Mouse (Mus musculus) stomach, postnatal 0 days (tissue): ENCODE data around the gene Adnp. TPM values are rescaled to one million over a fixed set of nuclear protein-coding genes. Genes with fewer than 3 reads are reported as not detected.

Experiments
- ATAC-seq: fragments of 200-750 bp; cut with Nextera tagmentation; 2 replicates; pipeline ENCODE4 v1.8.0; 2017; ENCODE audit not compliant: low FRiP score, low TSS enrichment
- DNase-seq: peaks from one replicate; pipeline ENCODE4 v3.0.0-alpha.2; 2016; ENCODE audit warnings: low spot score
- H3K27ac ChIP-seq: fragments of 300-500 bp; sonication (generic); replicated peaks from 2 replicates; pipeline ENCODE4 v1.5.1; 2014; ENCODE audit warnings: mild to moderate bottlenecking, control low read depth
- H3K27me3 ChIP-seq: fragments of 300-500 bp; sonication (generic); 2 replicates; pipeline ENCODE4 v1.6.1; 2014; ENCODE audit warnings: low read length; ENCODE audit not compliant: control insufficient read depth, insufficient read depth
- H3K36me3 ChIP-seq: fragments of 300-500 bp; sonication (generic); 2 replicates; pipeline ENCODE4 v1.6.1; 2014; ENCODE audit warnings: low read length, mixed read lengths; ENCODE audit not compliant: control insufficient read depth, insufficient read depth
- H3K4me1 ChIP-seq: fragments of 300-500 bp; sonication (generic); replicated peaks from 2 replicates; pipeline ENCODE4 v1.6.1; 2014; ENCODE audit warnings: antibody characterized with exemption; ENCODE audit not compliant: control insufficient read depth, insufficient read depth
- H3K4me2 ChIP-seq: fragments of 300-500 bp; sonication (generic); replicated peaks from 2 replicates; pipeline ENCODE4 v1.6.1; 2014; ENCODE audit warnings: low read depth, mild to moderate bottlenecking, control low read depth, moderate library complexity
- H3K4me3 ChIP-seq: fragments of 300-500 bp; sonication (generic); 2 replicates; pipeline ENCODE4 v1.5.1; 2014; ENCODE audit warnings: low read depth, low read length, control low read depth
- H3K9ac ChIP-seq: fragments of 300-500 bp; sonication (generic); 2 replicates; pipeline ENCODE4 v1.6.1; 2014; ENCODE audit warnings: mild to moderate bottlenecking, low read length, control low read depth, mixed read lengths
- H3K9me3 ChIP-seq: fragments of 300-500 bp; sonication (generic); 2 replicates; pipeline ENCODE4 v1.6.1; 2016; ENCODE audit warnings: low read length; ENCODE audit not compliant: control insufficient read depth
- CTCF ChIP-seq: IDR thresholded peaks from 2 replicates; pipeline ENCODE4 v1.5.1; 2016; ENCODE audit warnings: antibody characterized with exemption, low read depth, mild to moderate bottlenecking, moderate library complexity
- EP300 ChIP-seq: optimal IDR thresholded peaks from 2 replicates; pipeline ENCODE3; 2016; ENCODE audit warnings: antibody characterized with exemption
- WGBS: fragments of 180-500 bp; shearing (Covaris S2); extraction: QIAGEN DNeasy Blood & Tissue Kit; methylation state at CpG from one replicate; pipeline ENCODE4 v1.1.7; 2014; 5-methylcytosine and 5-hydroxymethylcytosine counted together
- polyA plus RNA-seq: library from polyadenylated mRNA; unstranded; fragments of >200 nt; fragmentation: Nextera tagmentation; extraction: Ambion mirVana; gene quantifications from 2 replicates; pipeline ENCODE4 v1.2.1, GENCODE M21; 2015

Adnp gene
- polyA plus RNA-seq, 1 experiment from 2014 or later, result 5.2 TPM

- no peak overlapping the region for H3K9ac ChIP-seq
- H3K27me3 ChIP-seq, result no peaks in the 10 kb centered on the region
- WGBS, result 82% methylated on average over 5 of the region's 5 CpGs
- DNase-seq (no peak), ATAC-seq (no peak)
- H3K9me3 ChIP-seq, result no peaks in the 10 kb centered on the region
- H3K36me3 ChIP-seq, result no peaks in the 10 kb centered on the region; the same call in 1 of the 2 replicates
- H3K27ac ChIP-seq, result no peak overlapping the region
- H3K4me1 ChIP-seq, result peaks cover 8% of the 10 kb centered on the region; the same call in 1 of the 2 replicates
- H3K4me3 ChIP-seq, result no peak overlapping the region
- TF ChIP-seq CTCF (no peak), EP300 (no peak)
- H3K4me2 ChIP-seq, result no peak overlapping the region
Measured at GRCm38 (mm10) chr2:168233286-168233685, 26.4 kb upstream of the Adnp start.

DNA sequence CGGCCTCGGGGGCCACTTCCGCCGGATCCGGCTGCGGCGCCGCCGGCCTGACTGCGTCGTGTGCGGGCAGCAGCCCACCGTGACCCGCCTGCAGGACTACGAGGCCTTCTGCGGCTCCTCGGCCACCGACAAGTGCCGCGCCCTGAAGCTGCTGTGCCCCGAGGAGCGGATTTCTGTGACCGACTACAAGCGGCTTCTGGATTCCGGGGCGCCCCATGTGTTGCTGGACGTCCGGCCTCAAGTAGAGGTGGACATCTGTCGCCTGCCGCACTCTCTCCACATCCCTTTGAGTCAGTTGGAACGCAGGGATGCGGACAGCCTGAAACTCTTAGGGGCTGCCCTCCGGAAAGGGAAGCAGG lies 24.5 kb upstream of the Adnp start:
- H3K4me2 ChIP-seq, result peak overlapping the region; percentile 97
- TF ChIP-seq CTCF, result no peak
- TF ChIP-seq EP300, result no peak
- peaks cover 8% of the 10 kb centered on the region; the same call in 1 of the 2 replicates for H3K4me1 ChIP-seq
- peak overlapping the region; percentile 99 for H3K9ac ChIP-seq
- no peaks in the 10 kb centered on the region for H3K27me3 ChIP-seq
- H3K27ac ChIP-seq, result no peak overlapping the region
- peak overlapping the region; percentile 99 for H3K4me3 ChIP-seq
- ATAC-seq (no peak), DNase-seq (peak; percentile 22)
- H3K36me3 ChIP-seq, result peaks cover 3% of the 10 kb centered on the region; the same call in 1 of the 2 replicates
- WGBS, result 60% methylated on average over 28 of the region's 33 CpGs
- no peaks in the 10 kb centered on the region for H3K9me3 ChIP-seq

DNA sequence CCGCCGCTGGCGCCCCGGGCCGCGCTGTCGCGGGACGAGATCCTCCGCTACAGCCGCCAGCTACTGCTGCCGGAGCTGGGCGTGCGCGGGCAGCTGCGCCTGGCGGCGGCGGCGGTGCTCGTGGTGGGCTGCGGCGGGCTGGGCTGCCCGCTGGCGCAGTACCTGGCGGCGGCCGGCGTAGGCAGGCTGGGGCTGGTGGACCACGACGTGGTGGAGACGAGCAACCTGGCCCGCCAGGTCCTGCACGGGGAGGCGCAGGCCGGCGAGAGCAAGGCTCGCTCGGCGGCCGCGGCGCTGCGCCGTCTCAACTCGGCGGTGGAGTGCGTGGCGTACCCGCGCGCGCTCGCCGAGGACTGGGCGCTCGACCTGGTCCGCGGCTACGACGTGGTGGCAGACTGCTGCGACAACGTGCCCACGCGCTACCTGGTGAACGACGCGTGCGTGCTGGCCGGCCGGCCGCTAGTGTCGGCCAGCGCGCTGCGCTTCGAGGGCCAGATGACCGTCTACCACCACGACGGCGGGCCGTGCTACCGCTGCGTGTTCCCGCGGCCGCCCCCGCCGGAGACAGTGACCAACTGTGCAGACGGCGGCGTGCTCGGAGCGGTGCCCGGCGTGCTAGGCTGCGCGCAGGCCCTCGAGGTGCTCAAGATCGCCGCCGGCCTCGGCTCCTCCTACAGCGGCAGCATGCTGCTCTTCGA lies 24.0 kb upstream of the Adnp start:
- TF ChIP-seq EP300, result no peak
- no peak for TF ChIP-seq CTCF
- peak overlapping the region; percentile 97 for H3K4me2 ChIP-seq
- peaks cover 8% of the 10 kb centered on the region; the same call in 1 of the 2 replicates for H3K4me1 ChIP-seq
- peaks cover 6% of the 10 kb centered on the region; the same call in 1 of the 2 replicates for H3K36me3 ChIP-seq
- no peaks in the 10 kb centered on the region for H3K27me3 ChIP-seq
- WGBS, result 2% methylated on average over 76 of the region's 105 CpGs
- ATAC-seq (peak; percentile 63), DNase-seq (no peak)
- H3K4me3 ChIP-seq, result peak overlapping the region; percentile 99
- no peaks in the 10 kb centered on the region for H3K9me3 ChIP-seq
- H3K27ac ChIP-seq, result peak overlapping the region; percentile 93
- H3K9ac ChIP-seq, result peak overlapping the region; percentile 99

GRCm38 (mm10) chr2:168230026-168230728 lies 23.3 kb upstream of the Adnp start, which contains the start of the genes Gm20716, Dpm1 and Mocs3:
Gene Gm20716, minus strand, starts transcription at chr2:168230364.
Gene Dpm1, minus strand, starts transcription at chr2:168230591.
Gene Mocs3, plus strand, starts transcription at chr2:168230622.
- H3K4me2 ChIP-seq, result peak within 1 kb of the TSS; percentile 97
- peaks cover 8% of the 10 kb centered on the region; the same call in 1 of the 2 replicates for H3K4me1 ChIP-seq
- peaks cover 11% of the 10 kb centered on the region for H3K36me3 ChIP-seq
- H3K27me3 ChIP-seq, result no peaks in the 10 kb centered on the region
- DNase-seq, result peak; percentile 88
- peak within 1 kb of the TSS; percentile 93 for H3K27ac ChIP-seq
- peak; percentile 85 for ATAC-seq
- peak within 1 kb of the TSS; percentile 99 for H3K9ac ChIP-seq
- H3K9me3 ChIP-seq, result no peaks in the 10 kb centered on the region
- no peak for TF ChIP-seq CTCF
- peak; percentile 57 for TF ChIP-seq EP300
- under 1% methylated on average over 71 of the region's 73 CpGs for WGBS
- H3K4me3 ChIP-seq, result peak within 1 kb of the TSS; percentile 99

DNA sequence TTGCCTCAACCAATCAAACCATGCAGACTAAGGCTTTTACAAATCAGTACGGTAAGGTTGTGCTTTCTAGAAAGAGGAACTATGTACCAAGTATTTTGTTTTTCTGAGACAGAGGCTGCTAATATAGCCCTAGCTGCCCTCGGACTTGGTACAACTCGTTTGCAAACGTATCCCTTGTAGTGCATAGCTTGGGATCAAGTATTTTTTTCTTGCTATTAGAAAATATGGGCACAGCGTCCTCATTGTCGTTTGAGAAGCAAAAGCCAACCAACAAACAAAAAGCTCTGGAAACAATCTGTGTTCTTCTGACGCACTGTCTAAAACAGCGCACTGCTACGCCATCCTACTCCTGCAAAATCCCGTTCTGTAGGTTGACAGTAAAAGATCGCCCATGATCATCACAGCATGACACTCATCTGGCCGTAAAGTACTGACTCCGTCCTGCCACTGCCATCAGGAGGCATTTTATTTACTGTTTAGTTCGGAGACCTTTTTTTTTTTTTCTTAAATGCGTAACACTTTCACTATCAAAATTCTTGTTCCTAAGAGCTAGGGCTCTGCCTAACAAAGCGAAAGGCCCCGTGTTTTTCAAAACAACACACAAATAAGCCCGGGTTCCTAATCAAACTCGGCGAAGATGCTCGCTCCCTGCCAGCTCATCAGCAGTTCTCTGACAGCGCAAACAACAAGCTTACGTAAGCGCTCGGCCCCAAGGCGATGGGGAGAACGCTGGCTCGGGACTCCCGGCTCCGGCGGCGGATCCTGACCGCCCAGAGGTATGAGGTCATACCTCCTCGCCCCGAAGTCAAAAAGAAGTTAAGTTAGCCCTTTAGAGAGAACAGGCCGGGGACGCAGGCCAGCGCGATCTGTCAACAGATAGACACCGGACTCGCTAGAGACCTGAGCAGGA lies 22.5 kb upstream of the Adnp start:
- no peak for TF ChIP-seq EP300
- TF ChIP-seq CTCF, result no peak
- Histone ChIP-seq H3K27me3 (no peaks in the 10 kb centered on the region), H3K4me2 (peak overlapping the region; percentile 97)

More for the DNA sequence above, 22.5 kb upstream of the Adnp start:
- H3K4me3 ChIP-seq, result peak overlapping the region; percentile 99
- peaks cover 11% of the 10 kb centered on the region for H3K36me3 ChIP-seq
- H3K4me1 ChIP-seq, result peaks cover 8% of the 10 kb centered on the region; the same call in 1 of the 2 replicates
- DNase-seq (peak; percentile 58), ATAC-seq (peak; percentile 24)
- H3K27ac ChIP-seq, result peak overlapping the region; percentile 93
- 16% methylated on average over 41 of the region's 41 CpGs for WGBS
- no peaks in the 10 kb centered on the region for H3K9me3 ChIP-seq
- H3K9ac ChIP-seq, result peak overlapping the region; percentile 99
